Mouse (Mus musculus) forebrain, embryonic 14.5 days (tissue): ENCODE data around the gene Agpat2. TPM values are rescaled to one million over a fixed set of nuclear protein-coding genes. Genes with fewer than 3 reads are reported as not detected.

Experiments used
- ATAC-seq: fragments of 200-750 bp; cut with Nextera tagmentation; 2 replicates; pipeline ENCODE4 v1.8.0; 2017; ENCODE audit warnings: mild to moderate bottlenecking, moderate library complexity
- DNase-seq: peaks from one replicate; pipeline ENCODE4 v3.0.0-alpha.2; 2015; ENCODE audit warnings: low spot score
- H3K27ac ChIP-seq: fragments of 300-500 bp; sonication (generic); 2 replicates; pipeline ENCODE4 v1.5.1; 2014; ENCODE audit warnings: low read depth, mild to moderate bottlenecking, control low read depth, low read length, moderate library complexity
- H3K27me3 ChIP-seq: fragments of 300-500 bp; sonication (generic); replicated peaks from 2 replicates; pipeline ENCODE4 v1.6.1; 2014; ENCODE audit warnings: low read length, control low read depth, mixed read lengths; ENCODE audit not compliant: control insufficient read depth, insufficient read depth
- H3K36me3 ChIP-seq: fragments of 300-500 bp; sonication (generic); 2 replicates; pipeline ENCODE4 v1.6.1; 2014; ENCODE audit warnings: low read length, control low read depth; ENCODE audit not compliant: control insufficient read depth, insufficient read depth
- H3K4me1 ChIP-seq: fragments of 300-500 bp; sonication (generic); 2 replicates; pipeline ENCODE4 v1.6.1; 2014; ENCODE audit warnings: antibody characterized with exemption, low read length, control low read depth; ENCODE audit not compliant: control insufficient read depth, insufficient read depth
- H3K4me2 ChIP-seq: fragments of 300-500 bp; sonication (generic); 2 replicates; pipeline ENCODE4 v1.6.1; 2014; ENCODE audit warnings: mild to moderate bottlenecking, control low read depth, low read length
- H3K4me3 ChIP-seq: fragments of 300-500 bp; sonication (generic); 2 replicates; pipeline ENCODE4 v1.5.1; 2014; ENCODE audit warnings: low read depth, low read length, control low read depth
- H3K9ac ChIP-seq: fragments of 300-500 bp; sonication (generic); 2 replicates; pipeline ENCODE4 v1.6.1; 2014; ENCODE audit warnings: mild to moderate bottlenecking, low read length, control low read depth, moderate library complexity
- H3K9me3 ChIP-seq: fragments of 300-500 bp; sonication (generic); replicated peaks from 2 replicates; pipeline ENCODE4 v1.6.1; 2016; ENCODE audit warnings: low read length, control low read depth, mixed read lengths; ENCODE audit not compliant: control insufficient read depth
- WGBS: fragments of 180-500 bp; shearing (Covaris S2); extraction: QIAGEN DNeasy Blood & Tissue Kit; methylation state at CpG from one replicate; pipeline ENCODE4 v1.1.7; 2014; 5-methylcytosine and 5-hydroxymethylcytosine counted together
- polyA plus RNA-seq: library from polyadenylated mRNA; unstranded; fragments of >200 nt; fragmentation: Nextera tagmentation; extraction: Ambion mirVana; gene quantifications from 2 replicates; pipeline ENCODE4 v1.2.1, GENCODE M21; 2014

Gene Agpat2
- polyA plus RNA-seq, 1 experiment from 2014 or later = 4.0 TPM

DNA sequence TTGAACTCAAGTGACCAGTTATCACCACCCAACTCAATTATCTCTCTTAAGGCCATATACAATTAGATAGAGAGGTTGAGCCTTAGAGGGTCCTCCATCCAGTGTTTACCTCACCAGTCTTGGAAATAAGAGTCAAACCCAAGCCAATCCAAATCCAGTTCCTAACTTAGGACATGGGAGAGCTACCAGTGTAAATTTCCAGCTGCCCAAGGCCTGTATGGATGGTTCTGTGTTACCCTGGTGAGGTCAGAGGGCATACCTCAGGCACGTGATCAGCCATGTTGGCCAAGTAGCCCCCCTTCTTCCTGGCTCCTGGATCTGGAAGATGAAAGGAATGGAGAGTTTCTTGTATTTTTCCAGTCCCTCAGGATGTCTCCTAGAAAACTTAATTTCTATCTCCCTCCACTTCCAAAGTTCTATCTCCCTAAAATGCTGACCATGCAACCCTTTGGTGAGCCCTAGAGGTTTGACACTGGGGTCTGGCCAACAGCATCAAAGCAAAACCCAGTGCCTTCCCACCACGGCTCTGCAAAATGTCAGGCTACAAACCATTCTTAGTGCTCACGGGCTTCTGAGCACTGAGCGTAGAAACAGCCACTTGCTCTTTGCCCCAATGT lies 33.2 kb upstream of the Agpat2 start:
- peaks cover 13% of the 10 kb centered on the region for H3K4me1 ChIP-seq
- H3K9me3 ChIP-seq = no peaks in the 10 kb centered on the region
- 0 out of 2 replicates have a peak overlapping the region, but pooled peaks have one; percentile 5 for H3K9ac ChIP-seq
- H3K27ac ChIP-seq = no peak overlapping the region
- no peak overlapping the region for H3K4me3 ChIP-seq
- no peaks in the 10 kb centered on the region for H3K27me3 ChIP-seq
- 83% methylated on average over 4 of the region's 4 CpGs for WGBS
- peak overlapping the region; percentile 68; the same call in 1 of the 2 replicates for H3K4me2 ChIP-seq
- H3K36me3 ChIP-seq = peaks cover 54% of the 10 kb centered on the region
- ATAC-seq (no peak), DNase-seq (no peak)

DNA sequence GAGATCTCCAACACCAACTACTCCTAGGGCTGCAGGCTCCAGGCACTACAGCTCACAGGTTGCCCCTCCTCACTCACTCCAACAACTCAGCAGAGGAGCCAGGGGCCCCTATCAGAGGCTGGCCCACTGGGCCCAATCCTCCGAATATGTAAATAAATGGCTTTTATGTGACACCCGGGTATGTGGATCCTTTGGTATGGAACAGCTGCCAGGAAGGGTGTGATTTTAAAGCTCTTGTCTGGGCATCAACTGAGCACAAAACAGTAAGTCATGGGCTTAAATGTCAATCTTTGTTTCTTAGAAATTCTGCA lies 32.1 kb upstream of the Agpat2 start:
- WGBS = 59% methylated on average over 2 of the region's 2 CpGs
- ATAC-seq (no peak), DNase-seq (no peak)
- H3K9ac ChIP-seq = no peak overlapping the region
- H3K4me1 ChIP-seq = peaks cover 15% of the 10 kb centered on the region
- peaks cover 54% of the 10 kb centered on the region for H3K36me3 ChIP-seq
- no peak overlapping the region for H3K4me3 ChIP-seq
- no peaks in the 10 kb centered on the region for H3K27me3 ChIP-seq
- H3K9me3 ChIP-seq = no peaks in the 10 kb centered on the region
- no peak overlapping the region for H3K27ac ChIP-seq
- H3K4me2 ChIP-seq = no peak overlapping the region

DNA sequence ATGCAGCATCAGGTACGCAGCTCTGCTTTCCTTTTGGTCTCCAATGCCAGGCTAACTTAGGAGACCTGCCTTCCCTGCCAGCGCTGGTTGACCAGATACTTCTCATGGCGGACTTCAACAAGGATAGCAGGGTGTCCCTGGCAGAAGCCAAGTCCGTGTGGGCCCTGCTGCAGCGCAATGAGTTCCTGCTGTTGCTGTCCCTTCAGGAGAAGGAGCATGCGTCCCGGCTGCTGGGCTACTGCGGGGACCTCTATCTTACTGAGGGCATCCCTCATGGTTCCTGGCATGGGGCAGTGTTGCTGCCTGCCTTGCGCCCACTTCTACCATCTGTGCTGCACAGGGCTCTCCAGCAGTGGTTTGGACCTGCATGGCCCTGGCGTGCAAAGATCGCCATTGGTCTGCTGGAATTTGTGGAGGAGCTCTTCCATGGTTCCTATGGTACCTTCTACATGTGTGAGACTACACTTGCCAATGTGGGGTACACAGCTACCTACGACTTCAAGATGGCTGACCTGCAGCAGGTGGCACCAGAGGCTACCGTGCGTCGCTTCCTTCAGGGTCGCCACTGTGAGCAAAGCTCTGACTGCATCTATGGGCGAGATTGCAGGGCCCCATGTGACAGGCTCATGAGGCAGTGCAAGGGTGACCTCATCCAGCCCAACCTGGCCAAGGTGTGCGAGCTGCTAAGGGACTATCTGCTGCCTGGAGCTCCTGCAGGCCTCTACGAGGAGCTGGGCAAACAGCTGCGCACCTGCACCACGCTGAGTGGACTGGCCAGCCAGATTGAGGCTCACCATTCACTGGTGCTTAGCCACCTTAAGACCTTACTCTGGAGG lies 31.5 kb upstream of the Agpat2 start:
- H3K4me2 ChIP-seq = no peak overlapping the region
- no peaks in the 10 kb centered on the region for H3K27me3 ChIP-seq
- 69% methylated on average over 21 of the region's 21 CpGs for WGBS
- H3K36me3 ChIP-seq = peaks cover 54% of the 10 kb centered on the region
- no peak for ATAC-seq
- H3K9me3 ChIP-seq = no peaks in the 10 kb centered on the region
- no peak overlapping the region for H3K4me3 ChIP-seq
- H3K27ac ChIP-seq = no peak overlapping the region
- DNase-seq = no peak
- H3K9ac ChIP-seq = no peak overlapping the region
- peaks cover 15% of the 10 kb centered on the region for H3K4me1 ChIP-seq

DNA sequence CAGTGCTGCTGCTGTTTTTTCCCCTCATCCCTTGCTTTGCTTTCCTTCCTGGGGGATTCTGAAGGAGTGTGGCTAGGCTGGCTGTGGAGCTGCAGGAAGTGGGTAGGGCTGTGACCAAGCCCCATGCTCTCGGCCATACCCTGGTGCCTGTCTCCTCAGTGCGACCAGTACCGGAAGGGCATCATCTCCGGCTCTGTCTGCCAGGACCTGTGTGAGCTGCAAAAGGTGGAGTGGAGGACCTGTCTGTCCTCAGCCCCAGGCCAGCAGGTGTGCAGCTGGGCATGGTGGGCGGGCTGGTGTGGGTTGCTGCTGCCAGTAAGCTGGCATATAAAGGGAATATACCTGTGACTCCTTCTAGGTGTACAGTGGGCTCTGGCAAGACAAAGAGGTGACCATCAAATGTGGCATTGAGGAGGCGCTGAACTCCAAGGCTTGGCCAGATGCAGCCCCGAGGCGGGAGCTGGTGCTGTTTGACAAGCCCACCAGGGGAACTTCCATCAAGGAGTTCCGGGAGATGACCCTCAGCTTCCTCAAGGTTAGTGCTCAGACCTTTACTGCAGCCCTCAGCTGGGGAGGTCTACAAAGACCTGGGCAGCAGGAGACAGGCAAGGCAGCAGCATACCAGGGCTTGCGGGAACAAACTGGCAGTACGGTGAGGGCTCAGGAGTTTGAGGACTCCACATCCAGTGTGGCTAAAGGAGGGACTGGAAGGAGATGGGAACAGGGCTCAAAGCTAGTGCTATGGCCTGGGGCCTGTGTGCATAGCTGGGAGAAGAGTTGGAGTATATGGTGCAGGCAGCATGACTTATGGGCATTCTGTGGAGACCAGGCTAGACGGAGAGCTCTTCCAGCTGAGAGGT lies 30.6 kb upstream of the Agpat2 start:
- no peak for DNase-seq
- peaks cover 54% of the 10 kb centered on the region for H3K36me3 ChIP-seq

DNA sequence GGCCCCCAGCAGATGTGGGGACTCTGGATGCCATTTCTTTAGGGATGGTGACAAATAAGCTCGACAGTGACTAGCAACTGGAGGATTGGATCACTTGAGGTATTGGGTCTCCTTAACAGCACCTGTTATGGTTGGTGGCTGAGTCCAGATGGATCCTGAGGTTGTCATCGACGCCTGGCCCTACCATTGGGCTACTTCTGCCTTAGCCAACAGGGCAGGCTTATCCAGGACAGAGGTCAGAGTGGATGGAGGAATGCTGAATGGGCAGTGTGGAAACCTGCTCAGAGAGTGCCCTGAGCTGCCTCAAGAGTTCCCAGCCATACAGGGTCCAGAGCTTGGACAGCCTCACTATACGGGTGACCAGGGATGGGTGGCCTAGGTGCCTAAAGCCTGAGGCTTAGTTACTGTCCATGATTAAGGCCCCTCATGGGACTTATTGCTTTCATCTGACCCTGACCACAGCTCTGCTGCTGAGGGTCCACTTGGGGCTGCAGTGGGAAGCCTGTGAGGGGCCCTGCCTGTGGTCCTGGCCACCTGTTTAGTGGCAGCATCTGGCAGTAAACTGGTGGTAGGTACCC lies 29.8 kb upstream of the Agpat2 start:
- ATAC-seq = no peak

More for the DNA sequence above, 30.6 kb upstream of the Agpat2 start:
- Histone ChIP-seq H3K4me2 (no peak overlapping the region), H3K27me3 (no peaks in the 10 kb centered on the region), H3K27ac (no peak overlapping the region), H3K4me1 (peaks cover 20% of the 10 kb centered on the region), H3K9me3 (no peaks in the 10 kb centered on the region), H3K9ac (no peak overlapping the region), H3K4me3 (no peak overlapping the region)
- WGBS = 66% methylated on average over 12 of the region's 12 CpGs
- ATAC-seq = no peak

DNA sequence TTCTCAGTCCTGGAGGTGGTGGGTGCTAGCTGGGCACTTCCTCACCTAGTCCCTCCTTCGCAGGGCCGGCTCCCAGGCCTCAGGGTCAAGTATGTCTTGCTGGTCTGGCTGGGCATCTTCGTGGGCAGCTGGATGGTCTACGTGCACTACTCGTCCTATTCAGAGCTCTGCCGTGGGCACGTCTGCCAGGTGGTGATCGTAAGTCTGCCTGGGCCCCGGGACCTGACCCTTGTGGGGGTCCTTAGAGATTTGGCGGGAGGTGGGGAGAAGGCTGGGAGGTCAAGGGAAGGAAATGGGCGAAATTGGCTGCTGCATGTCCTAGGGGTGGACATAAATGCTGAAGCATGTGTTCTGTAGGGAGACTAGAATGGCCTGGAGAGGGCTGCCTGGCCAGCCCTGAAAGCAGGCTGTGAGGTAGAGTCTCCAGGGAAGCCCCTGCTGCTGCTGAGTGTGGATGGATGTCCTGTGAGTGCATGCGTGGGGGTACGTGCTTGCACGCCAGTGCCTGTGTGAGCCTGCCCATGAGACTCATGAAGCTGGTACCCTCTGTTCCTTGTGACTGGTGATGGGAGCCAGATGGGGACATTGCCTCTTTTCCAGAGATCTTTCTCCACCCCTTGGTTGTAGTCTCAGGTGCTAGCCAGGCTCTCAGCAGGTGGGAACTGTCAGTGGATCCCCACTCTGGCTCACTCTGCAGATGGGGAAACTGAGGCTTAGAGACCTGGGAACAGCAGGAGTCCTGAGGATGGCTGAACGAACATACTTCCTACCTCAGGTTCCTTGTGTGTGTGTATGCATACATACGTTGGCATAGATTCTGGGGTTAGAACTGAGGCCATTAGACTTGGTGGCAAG lies 28.6 kb upstream of the Agpat2 start:
- WGBS = 85% methylated on average over 16 of the region's 16 CpGs
- Histone ChIP-seq H3K36me3 (peaks cover 45% of the 10 kb centered on the region), H3K4me2 (no peak overlapping the region), H3K4me1 (peaks cover 20% of the 10 kb centered on the region), H3K27ac (no peak overlapping the region), H3K9ac (peak overlapping the region; percentile 37), H3K9me3 (no peaks in the 10 kb centered on the region), H3K27me3 (no peaks in the 10 kb centered on the region), H3K4me3 (no peak overlapping the region)
- DNase-seq (no peak), ATAC-seq (no peak)

More for the DNA sequence above, 29.8 kb upstream of the Agpat2 start:
- H3K27me3 ChIP-seq = no peaks in the 10 kb centered on the region
- H3K4me1 ChIP-seq = peaks cover 29% of the 10 kb centered on the region
- no peaks in the 10 kb centered on the region for H3K9me3 ChIP-seq
- H3K27ac ChIP-seq = no peak overlapping the region; the same call in 1 of the 2 replicates
- H3K4me2 ChIP-seq = no peak overlapping the region
- no peak overlapping the region for H3K9ac ChIP-seq
- 68% methylated on average over 4 of the region's 4 CpGs for WGBS
- peaks cover 54% of the 10 kb centered on the region for H3K36me3 ChIP-seq
- DNase-seq = no peak
- H3K4me3 ChIP-seq = no peak overlapping the region

DNA sequence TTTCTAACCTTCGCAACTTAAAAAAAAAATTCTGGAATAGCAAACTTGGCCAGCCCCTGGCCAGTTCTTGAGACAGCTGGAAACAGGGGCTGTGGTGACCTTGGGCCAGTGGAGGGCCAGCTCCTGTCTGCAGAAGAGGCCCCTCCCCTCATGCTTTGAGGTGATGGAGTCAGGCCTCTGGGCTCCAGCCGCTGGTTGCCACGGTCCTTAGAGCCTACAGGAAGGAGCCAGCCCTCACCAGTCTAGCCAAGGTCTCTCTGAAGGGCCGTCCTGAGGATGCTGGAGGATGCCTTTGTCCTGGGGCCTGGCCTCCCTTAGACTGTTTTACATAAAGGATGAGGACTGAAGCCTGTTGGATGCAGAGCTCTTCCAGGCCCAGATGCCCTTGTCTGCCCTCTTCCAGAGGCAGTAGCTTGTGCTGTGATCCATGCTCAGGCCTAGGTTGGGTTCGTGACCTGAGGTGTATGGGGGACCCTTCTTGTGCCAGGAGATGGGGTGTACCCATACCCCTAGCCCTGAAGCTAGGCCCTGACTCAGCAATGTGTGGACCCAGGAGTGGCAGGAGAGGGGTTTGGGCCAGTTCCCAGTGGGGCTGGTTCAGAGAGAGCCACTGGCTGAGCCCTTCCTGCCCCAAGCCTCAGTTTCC lies 24.7 kb upstream of the Agpat2 start:
- peaks cover 6% of the 10 kb centered on the region; the same call in 1 of the 2 replicates for H3K36me3 ChIP-seq
- WGBS = 16% methylated on average over 5 of the region's 5 CpGs
- H3K27ac ChIP-seq = peak overlapping the region; percentile 78; the same call in 1 of the 2 replicates
- peak overlapping the region; percentile 75 for H3K4me3 ChIP-seq
- H3K4me2 ChIP-seq = peak overlapping the region; percentile 91
- no peaks in the 10 kb centered on the region for H3K9me3 ChIP-seq
- ATAC-seq = peak; percentile 42
- peak; percentile 27 for DNase-seq
- peaks cover 20% of the 10 kb centered on the region for H3K4me1 ChIP-seq
- no peaks in the 10 kb centered on the region for H3K27me3 ChIP-seq
- H3K9ac ChIP-seq = peak overlapping the region; percentile 97
